Mouse (Mus musculus): ENCODE data around the gene Slit3. TPM values are rescaled to one million over a fixed set of nuclear protein-coding genes. Genes with fewer than 3 reads are reported as not detected.

Gene Slit3
- total and polyA plus RNA-seq, 3 experiments = 0.55 to 4.8 (median 2.8) TPM

- H3K4me2 ChIP-seq (ENCODE audit: insufficient read depth, low read depth, poor library complexity, severe bottlenecking) = no peak overlapping the region
- dilution Hi-C loops (cut with MboI; ENCODE audit: extremely low pct_ligation_motif_present, extremely low pct_unique_long_range_greater_than_20kb, low sequenced_read_pairs) = no loop called here
Observed at GRCm38 (mm10) chr11:35756411-35757303, 635.6 kb downstream of the Slit3 start.

More at GRCm38 (mm10) chr11:35756411-35757303, 635.6 kb downstream of the Slit3 start:
- H3K27ac ChIP-seq (ENCODE audit: insufficient read depth, low read depth) = no peak overlapping the region
- H3K79me2 ChIP-seq (replicated peaks; ENCODE audit: control insufficient read depth, extremely low read depth, insufficient read depth, poor library complexity, severe bottlenecking) = no peaks in the 10 kb centered on the region
- no peaks in the 10 kb centered on the region for H3K27me3 ChIP-seq (replicated peaks)
- no peak for DNase-seq (ENCODE audit: extremely low read depth)
- H3K4me3 ChIP-seq (replicated peaks in 1 of 3; ENCODE audit: low read depth in 2 of 3, low read length in 2 of 3, poor library complexity in 1 of 3) = no peak overlapping the region
- in situ Hi-C loops (cut with MboI; ENCODE audit: low pct_ligation_motif_present, low pct_unique_long_range_greater_than_20kb, low sequenced_read_pairs) = no loop called here
- H3K4me1 ChIP-seq (ENCODE audit: control insufficient read depth in 1 of 2, insufficient read depth in 2 of 2) = no peaks in the 10 kb centered on the region
- H3K9me3 ChIP-seq (replicated peaks; ENCODE audit: low read length) = no peaks in the 10 kb centered on the region
- TF ChIP-seq SMC3 (IDR thresholded peaks at IDR 0.05; ENCODE audit: low read depth, low read length) = no peak
- TF ChIP-seq CTCF (conservative IDR thresholded peaks at IDR 0.05 in 1 of 2, IDR thresholded peaks at IDR 0.05 in 1 of 2; ENCODE audit: low read depth in 2 of 2, low read length in 2 of 2) = no peak
- no peak for TF ChIP-seq POLR2A (IDR thresholded peaks at IDR 0.05; ENCODE audit: low read depth, low read length)
- no peak for TF ChIP-seq SIN3A (IDR thresholded peaks at IDR 0.05; ENCODE audit: low read length)
- TF ChIP-seq ZC3H11A (IDR thresholded peaks at IDR 0.05; ENCODE audit: low read depth, low read length) = no peak
- TF ChIP-seq IRF4 (IDR thresholded peaks at IDR 0.05; ENCODE audit: low read depth, low read length) = no peak
- TF ChIP-seq MAFK (IDR thresholded peaks at IDR 0.05; ENCODE audit: insufficient replicate concordance, low read length) = no peak
- TF ChIP-seq CHD2 (IDR thresholded peaks at IDR 0.05; ENCODE audit: low read length) = no peak
- H3K9ac ChIP-seq (ENCODE audit: insufficient read depth, low read depth) = no peak overlapping the region
- no peaks in the 10 kb centered on the region for H3K36me3 ChIP-seq (replicated peaks in 1 of 2; ENCODE audit: control insufficient read depth in 1 of 2, insufficient read depth in 1 of 2, low read length in 1 of 2)
